Mouse (Mus musculus): ENCODE measurements around the gene Daglb. TPM values are rescaled to one million over a fixed set of nuclear protein-coding genes. Genes with fewer than 3 reads are reported as not detected.

Daglb gene
- polyA plus RNA-seq (2014; fragmentation: Illumina TruSeq; extraction: RNeasy Lipid Tissue Mini Kit (QIAGEN cat#74804); ENCODE audit: low read depth, low replicate concordance) = 1.5 TPM

GRCm38 (mm10) chr5:143464100-143464756 is at the start of gene Daglb:
Gene Daglb (plus strand): TSS chr5:143464584.

GRCm38 (mm10) chr5:143527486-143528307 is 63.3 kb downstream of the Daglb start, which contains the start of gene Rac1:
Gene Rac1 (minus strand): TSS chr5:143528036.

Other genes with a start within 250 kb of the Daglb start
- gene Spdye4a, start 237.7 kb upstream of the Daglb start, polyA plus RNA-seq (2014; fragmentation: Illumina TruSeq; extraction: RNeasy Lipid Tissue Mini Kit (QIAGEN cat#74804); ENCODE audit: low read depth, low replicate concordance) = not detected
- gene Zfp12, start 229.4 kb upstream of the Daglb start, polyA plus RNA-seq (2014; fragmentation: Illumina TruSeq; extraction: RNeasy Lipid Tissue Mini Kit (QIAGEN cat#74804); ENCODE audit: low read depth, low replicate concordance) = 8.5 TPM
- gene Zfp316, start 194.6 kb upstream of the Daglb start, polyA plus RNA-seq (2014; fragmentation: Illumina TruSeq; extraction: RNeasy Lipid Tissue Mini Kit (QIAGEN cat#74804); ENCODE audit: low read depth, low replicate concordance) = 0.79 TPM
- gene Zfp853, start 171.0 kb upstream of the Daglb start, polyA plus RNA-seq (2014; fragmentation: Illumina TruSeq; extraction: RNeasy Lipid Tissue Mini Kit (QIAGEN cat#74804); ENCODE audit: low read depth, low replicate concordance) = not detected
- gene E130309D02Rik, start 149.2 kb upstream of the Daglb start, polyA plus RNA-seq (2014; fragmentation: Illumina TruSeq; extraction: RNeasy Lipid Tissue Mini Kit (QIAGEN cat#74804); ENCODE audit: low read depth, low replicate concordance) = 1.2 TPM
- gene Zdhhc4, start 135.3 kb upstream of the Daglb start, polyA plus RNA-seq (2014; fragmentation: Illumina TruSeq; extraction: RNeasy Lipid Tissue Mini Kit (QIAGEN cat#74804); ENCODE audit: low read depth, low replicate concordance) = 6.9 TPM
- not detected for gene Grid2ip, start 107.2 kb upstream of the Daglb start, polyA plus RNA-seq (2014; fragmentation: Illumina TruSeq; extraction: RNeasy Lipid Tissue Mini Kit (QIAGEN cat#74804); ENCODE audit: low read depth, low replicate concordance)
- 158 TPM for gene Kdelr2, start 60.7 kb upstream of the Daglb start, polyA plus RNA-seq (2014; fragmentation: Illumina TruSeq; extraction: RNeasy Lipid Tissue Mini Kit (QIAGEN cat#74804); ENCODE audit: low read depth, low replicate concordance)
- 578 TPM for gene Rac1, start 63.5 kb downstream of the Daglb start, polyA plus RNA-seq (2014; fragmentation: Illumina TruSeq; extraction: RNeasy Lipid Tissue Mini Kit (QIAGEN cat#74804); ENCODE audit: low read depth, low replicate concordance)
- gene Cyth3, start 157.9 kb downstream of the Daglb start, polyA plus RNA-seq (2014; fragmentation: Illumina TruSeq; extraction: RNeasy Lipid Tissue Mini Kit (QIAGEN cat#74804); ENCODE audit: low read depth, low replicate concordance) = 47.6 TPM

Measured in sigmoid colon, adult 10 weeks (tissue).